Mouse (Mus musculus) midbrain, embryonic 11.5 days (tissue): ENCODE results near the gene Olfr955. TPM values are rescaled to one million over a fixed set of nuclear protein-coding genes. Genes with fewer than 3 reads are reported as not detected.

Source experiments
- polyA plus RNA-seq: library from polyadenylated mRNA; unstranded; fragments of >200 nt; fragmentation: Nextera tagmentation; extraction: Ambion mirVana; gene quantifications from 2 replicates; pipeline ENCODE4 v1.2.1, GENCODE M21; 2014

Olfr955 gene
- polyA plus RNA-seq, 1 experiment from 2014 or later: not detected

Other genes starting within 250 kb of the Olfr955 start
- gene Olfr1537, start 221.9 kb downstream of the Olfr955 start, polyA plus RNA-seq: not detected in 2 replicates
- not detected in 2 replicates for gene Olfr945, start 195.1 kb downstream of the Olfr955 start, polyA plus RNA-seq
- gene Olfr948, start 145.9 kb downstream of the Olfr955 start, polyA plus RNA-seq: not detected in 2 replicates
- gene Olfr951, start 84.5 kb downstream of the Olfr955 start, polyA plus RNA-seq: not detected in 2 replicates
- not detected in 2 replicates for gene Olfr952, start 44.8 kb downstream of the Olfr955 start, polyA plus RNA-seq
- not detected in 2 replicates for gene Olfr954, start 15.2 kb downstream of the Olfr955 start, polyA plus RNA-seq
- gene Olfr44, start 22.1 kb upstream of the Olfr955 start, polyA plus RNA-seq: not detected in 2 replicates
- gene Olfr957, start 43.9 kb upstream of the Olfr955 start, polyA plus RNA-seq: not detected in 2 replicates
- not detected in 2 replicates for gene Olfr958, start 82.1 kb upstream of the Olfr955 start, polyA plus RNA-seq
- gene Olfr959, start 103.6 kb upstream of the Olfr955 start, polyA plus RNA-seq: not detected in 2 replicates
- gene AW551984, start 132.5 kb upstream of the Olfr955 start, polyA plus RNA-seq: 12.2 and 17.0 TPM in 2 replicates
- not detected in 2 replicates for gene Olfr148, start 138.7 kb upstream of the Olfr955 start, polyA plus RNA-seq
- not detected in 2 replicates for gene Olfr960, start 149.4 kb upstream of the Olfr955 start, polyA plus RNA-seq
- gene Olfr961, start 173.1 kb upstream of the Olfr955 start, polyA plus RNA-seq: not detected in 2 replicates
- not detected in 2 replicates for gene Olfr963, start 195.3 kb upstream of the Olfr955 start, polyA plus RNA-seq
- gene Olfr149, start 235.2 kb upstream of the Olfr955 start, polyA plus RNA-seq: 0.07 TPM in 1 of 2 replicates, not detected in the other
- gene Olfr965, start 239.4 kb upstream of the Olfr955 start, polyA plus RNA-seq: not detected in 2 replicates